Mouse (Mus musculus): Measurements from ENCODE around the gene Acsbg1.
A peak's percentile ranks its signal among the peaks of the same experiment; 100 is the strongest.
"Not testable (repeated sequence)": the region's sequence is repeated elsewhere in the genome, so short reads cannot be mapped to it uniquely, and the experiment has no call there.

Gene Acsbg1

DNA sequence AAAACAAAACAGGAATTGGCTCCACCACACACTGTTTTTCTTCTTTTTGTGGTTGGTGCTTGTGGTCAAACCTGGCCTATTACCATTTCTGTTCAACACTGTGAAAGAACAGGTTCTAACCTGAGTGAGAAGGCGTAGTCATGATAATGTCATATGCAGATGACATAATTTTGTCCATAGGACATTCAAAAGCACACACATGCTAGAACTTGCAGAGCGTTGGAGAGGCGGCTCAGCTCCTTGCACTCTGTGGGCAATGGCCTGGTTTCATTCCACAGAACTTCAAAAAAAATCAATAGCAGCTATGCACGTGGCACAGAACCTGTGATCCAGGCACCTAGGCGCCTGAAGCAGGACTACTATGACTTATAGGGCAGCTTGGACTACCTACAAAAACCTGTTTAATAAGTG lies 48.9 kb downstream of the Acsbg1 start:
- no peak for DNase-seq (ENCODE audit: low spot score)

DNA sequence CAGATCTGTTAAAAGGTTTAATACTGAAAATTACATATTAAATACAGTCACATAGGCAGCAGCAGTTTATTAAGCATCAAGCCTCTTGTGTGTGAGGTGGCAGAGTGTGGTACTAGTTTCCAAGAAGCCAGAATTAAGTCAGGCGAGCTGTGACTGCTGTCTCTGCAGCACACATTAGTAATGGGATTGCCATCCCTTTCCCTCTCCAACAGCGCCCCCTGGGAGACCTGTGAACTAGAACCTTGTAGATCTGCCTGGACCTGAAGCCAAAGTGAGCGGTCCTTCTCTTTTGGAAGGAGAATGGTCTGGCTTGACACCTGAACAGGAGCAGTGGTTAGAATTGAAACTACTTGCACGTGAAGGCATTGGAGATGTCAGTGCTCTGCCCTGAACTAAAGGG lies 56.8 kb downstream of the Acsbg1 start:
- DNase-seq (ENCODE audit: low spot score), result peak; percentile 67

DNA sequence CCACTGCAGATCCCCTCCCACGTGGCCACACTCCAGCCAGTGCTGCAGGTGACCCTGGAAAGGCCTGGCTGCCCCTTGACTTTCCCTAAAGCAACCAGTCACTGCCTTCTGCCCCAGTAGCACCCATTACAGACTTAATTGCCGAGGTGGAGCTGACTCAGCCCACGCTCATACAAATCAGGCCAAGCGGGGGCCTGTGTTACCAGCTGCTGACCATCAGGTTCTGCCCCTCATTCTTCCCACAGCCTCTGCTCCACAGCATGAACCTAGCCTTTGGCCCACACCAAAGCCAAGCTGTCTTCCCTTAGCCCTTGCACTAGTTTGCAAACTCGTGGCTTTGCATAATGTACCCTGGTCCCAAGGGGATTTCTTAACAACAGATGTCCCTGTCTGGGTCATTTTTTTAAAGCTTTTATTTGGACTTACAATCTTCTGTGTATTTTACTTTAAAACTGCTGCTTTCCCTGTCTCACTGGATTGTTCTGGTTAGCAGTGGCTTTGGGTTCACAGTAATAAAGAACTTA lies 57.5 kb downstream of the Acsbg1 start:
- DNase-seq (ENCODE audit: low spot score), result no peak

DNA sequence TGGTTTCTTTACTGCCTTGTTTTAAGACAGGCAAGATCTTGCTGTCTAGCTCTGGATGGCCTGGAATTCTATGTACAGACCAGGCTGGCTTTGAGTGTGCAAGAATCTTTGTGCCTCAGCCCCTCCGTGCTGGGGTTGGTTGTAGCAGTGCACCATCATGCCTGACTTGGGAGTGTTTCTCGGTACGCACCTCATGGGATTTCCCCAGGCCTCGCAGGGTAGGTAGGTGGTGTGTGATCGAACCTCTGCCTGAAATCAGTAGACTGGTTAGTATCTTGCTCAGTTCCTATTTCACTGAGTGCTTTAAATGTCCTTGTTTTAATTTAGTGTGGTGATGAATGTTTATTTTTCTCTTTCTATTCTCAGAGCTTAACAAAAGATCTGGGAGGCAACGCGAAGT lies 58.8 kb downstream of the Acsbg1 start:
- DNase-seq (ENCODE audit: low spot score), result no peak

DNA sequence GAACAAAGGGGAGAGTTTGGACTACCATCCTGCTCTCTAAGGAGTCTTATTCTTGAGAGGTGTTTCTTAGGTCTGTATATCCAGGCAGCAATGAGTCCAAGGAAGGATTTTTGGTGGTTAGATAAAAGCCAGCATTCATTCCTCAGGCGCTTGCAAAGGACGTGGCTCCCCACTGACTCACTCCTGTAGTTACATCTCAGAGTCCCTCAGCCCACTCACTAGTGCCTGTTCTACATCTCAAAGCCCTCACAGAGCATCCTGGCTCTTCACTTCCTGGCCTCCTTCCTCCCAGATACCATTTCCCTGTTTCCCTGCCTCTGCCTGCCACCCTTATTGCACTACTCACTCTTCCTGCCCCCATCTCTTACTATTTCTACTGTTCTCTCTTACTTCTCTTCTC lies 59.3 kb downstream of the Acsbg1 start:
- no peak for DNase-seq (ENCODE audit: low spot score)

DNA sequence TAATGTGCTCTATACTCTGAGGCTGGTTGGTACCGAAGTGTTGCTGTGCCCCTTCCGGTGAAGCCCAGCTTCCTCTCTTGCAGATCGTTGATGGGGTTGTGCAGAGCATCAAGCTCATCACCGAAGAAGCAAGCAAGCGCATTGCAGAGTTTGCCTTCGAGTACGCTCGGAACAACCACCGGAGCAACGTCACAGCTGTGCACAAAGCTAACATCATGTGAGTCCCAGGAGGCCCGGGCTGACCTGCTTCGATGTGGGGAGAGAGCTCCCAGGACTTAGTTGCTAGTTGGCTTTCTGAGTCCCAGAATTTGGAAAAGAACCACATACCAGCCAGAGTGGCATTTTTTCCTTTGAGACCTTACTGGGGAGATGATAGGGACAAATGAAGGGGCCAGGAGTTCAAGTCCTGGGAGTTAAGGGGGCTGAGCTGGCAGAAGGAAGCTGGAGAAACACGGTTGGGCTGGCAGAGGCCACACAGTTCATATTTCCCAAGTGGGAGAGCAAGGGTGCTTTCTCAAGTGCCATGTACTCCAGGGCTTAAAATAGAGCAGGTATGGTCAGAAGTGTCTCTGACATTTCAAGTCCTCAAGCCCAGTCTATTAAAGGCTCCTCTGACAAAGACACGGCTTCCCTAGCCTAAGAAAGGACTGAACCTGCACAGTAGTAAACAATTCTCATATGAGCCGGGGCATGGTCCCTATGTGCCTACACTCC lies 64.8 kb downstream of the Acsbg1 start:
- DNase-seq (ENCODE audit: low spot score), result peak; percentile 46

DNA sequence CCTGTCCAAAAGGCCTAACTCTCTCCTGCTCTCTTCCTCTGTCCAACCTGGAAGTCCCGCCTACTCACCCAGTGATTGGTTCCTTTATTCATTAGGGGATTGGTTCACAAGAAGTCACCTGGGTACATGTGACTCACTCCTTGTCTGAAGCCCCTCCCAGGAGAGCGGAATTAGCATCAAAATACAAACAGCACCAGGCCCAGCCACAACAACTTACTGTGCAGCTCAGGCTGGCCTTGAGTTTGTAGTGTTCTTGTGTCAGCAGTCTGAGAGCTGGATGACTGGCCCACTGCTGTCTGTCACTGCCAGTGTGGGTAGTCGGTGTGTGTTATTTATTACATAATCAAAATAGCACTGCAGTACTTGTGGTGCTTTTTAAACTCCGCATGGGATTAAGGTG lies 68.0 kb downstream of the Acsbg1 start:
- DNase-seq (ENCODE audit: low spot score), result not testable (repeated sequence)

DNA sequence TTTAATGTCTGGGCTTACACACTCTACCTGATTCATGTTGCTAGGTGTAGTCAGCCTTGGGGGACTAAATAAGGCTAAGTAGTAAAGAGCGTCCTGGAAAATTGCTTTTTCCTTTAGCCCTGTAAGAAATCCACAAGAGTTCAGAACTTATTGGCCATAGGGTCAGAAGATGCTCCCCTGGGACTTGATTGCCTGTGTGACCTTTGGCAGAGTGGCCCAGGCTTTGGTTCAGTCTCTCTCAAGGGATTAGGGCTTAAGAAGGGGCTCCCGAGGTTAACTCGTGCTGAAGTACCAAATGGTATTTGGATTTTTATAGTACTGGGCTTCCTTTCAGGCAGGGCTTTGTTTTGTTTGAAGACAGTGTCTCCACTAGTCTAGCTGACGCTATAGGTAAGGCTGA lies 73.8 kb downstream of the Acsbg1 start:
- no peak for DNase-seq (ENCODE audit: low spot score)

DNA sequence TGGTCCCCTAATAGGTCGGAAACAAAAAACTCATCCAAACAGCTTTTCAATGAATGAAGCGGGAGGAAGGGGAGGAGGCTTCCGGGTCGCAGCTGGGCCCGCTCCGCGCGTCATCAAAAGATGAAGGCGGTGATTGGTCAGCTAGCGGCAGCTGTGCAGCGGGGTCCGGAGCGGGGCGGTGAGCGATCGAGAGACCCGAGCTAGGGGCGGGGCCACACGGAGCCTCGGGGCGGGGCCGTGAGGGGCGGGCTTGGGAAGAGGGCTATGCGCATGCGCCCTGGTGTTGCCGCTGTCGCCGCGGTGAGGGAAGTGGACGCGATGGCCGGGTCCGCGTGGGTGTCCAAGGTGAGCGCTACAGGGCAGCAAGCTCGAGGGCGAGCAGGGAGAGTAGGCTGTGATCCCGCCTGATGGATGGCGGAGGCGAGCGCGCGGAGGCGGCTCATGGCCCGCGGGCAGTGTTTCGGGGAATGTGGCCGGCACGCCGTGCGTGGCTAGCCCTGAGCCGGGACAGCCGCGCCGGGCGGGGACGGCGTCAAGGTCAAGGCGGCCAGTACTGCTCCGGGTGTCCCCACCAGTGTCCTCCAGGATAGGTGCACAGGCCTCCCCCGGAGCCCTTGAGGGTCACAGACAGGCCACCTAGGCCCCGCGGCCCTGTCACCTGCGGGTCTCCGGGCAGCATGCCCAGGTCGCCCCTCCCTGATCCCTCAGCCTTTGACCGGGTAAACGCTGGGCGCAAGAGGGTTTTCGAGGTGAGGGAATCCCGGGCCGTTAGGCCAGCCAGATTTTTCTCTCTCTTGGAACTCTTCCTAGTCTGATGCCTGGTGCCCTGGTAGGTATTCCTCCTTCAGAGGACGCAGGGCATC lies 75.2 kb downstream of the Acsbg1 start, which contains the start of gene Idh3a:
Idh3a (plus strand) TSS at position 136 of the 863 bp plus-strand sequence.
- DNase-seq (ENCODE audit: low spot score), result peak; percentile 98

DNA sequence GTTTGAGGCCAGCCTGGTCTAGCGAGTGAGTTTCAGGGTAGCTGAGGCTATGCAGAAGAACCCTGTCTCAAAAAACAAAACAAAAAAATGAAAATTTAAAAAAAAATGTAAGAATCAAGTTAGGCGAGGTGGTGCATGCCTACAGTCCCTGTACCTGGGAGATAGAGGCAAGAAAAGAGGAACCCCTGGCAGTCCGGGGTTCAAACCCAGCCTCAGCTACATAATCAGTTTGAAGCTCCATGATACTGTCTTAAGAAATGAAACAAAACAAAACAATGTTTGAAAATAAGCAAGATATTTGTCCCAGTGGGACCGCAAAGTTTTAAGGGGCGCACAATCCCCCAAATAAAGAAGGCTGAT lies 75.9 kb downstream of the Acsbg1 start:
- no peak for DNase-seq (ENCODE audit: low spot score)

DNA sequence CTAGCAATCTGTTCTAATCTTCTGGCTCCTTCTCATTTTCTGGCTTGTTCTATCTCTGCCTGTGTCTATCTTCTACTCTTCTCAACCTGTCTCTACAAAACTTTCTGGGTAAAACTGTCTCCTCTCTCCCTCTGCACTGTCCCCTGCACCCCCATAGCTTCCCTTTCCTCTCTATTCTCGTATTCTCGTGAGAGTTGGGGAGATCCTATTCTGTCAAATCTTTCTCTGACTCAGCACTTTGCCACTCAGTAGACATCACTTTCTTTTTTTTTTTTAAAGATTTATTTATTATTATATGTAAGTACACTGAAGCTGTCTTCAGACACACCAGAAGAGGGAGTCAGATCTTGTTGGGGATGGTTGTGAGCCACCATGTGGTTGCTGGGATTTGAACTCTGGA lies 77.5 kb downstream of the Acsbg1 start:
- not testable (repeated sequence) for DNase-seq (ENCODE audit: low spot score)

DNA sequence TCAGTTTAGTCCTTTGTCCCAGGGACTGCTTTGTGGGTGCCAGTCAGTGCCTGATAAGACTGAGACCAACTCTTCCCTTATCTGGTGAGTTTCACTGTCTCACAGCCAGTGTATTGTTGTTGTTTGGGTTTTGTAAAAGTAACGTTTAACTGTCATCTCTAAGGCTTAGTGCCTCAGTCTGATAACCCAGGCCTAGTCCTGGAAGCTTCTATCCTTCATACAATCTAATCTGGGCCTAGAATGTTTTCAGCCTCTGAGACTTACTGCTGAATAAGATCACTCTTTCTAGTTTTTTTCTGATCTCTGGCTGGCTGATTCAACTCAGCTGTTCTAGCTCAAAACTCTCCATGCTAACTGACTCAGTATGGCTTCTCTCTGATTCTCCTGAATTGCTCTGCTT lies 78.0 kb downstream of the Acsbg1 start:
- DNase-seq (ENCODE audit: low spot score), result no peak

DNA sequence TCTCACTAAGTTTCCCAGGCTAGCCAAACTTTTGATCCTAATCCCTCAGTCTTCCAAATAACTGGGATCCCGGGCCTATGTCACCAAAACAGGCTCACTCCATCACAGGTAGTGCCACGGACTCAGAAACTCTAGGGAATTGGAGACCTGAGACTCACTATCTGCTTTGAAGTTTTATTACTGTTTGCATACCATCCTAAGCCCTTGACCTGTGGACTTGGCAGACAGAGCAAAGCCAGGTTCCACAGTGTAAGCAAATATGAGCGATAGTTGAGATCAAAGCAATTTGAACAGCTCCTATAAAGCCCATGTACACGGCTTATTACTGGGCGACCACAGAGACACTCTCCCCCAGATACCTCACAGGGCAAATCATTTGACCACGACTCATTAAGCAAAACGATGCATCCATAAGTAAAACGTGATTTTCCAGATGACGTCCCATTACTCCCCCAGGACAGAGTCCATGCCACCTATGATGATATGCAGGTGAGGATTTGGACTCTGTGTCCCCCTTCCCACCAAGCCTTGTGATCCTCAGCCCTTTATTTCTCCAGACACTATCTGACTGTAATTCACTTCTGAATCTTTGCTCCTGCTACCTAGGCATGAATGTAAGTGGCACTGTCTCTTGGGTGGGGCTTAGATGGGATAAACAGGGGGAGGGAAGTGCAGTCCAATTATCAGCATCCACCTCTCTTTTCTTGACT lies 90.4 kb downstream of the Acsbg1 start:
- DNase-seq (ENCODE audit: low spot score), result peak; percentile 12

DNA sequence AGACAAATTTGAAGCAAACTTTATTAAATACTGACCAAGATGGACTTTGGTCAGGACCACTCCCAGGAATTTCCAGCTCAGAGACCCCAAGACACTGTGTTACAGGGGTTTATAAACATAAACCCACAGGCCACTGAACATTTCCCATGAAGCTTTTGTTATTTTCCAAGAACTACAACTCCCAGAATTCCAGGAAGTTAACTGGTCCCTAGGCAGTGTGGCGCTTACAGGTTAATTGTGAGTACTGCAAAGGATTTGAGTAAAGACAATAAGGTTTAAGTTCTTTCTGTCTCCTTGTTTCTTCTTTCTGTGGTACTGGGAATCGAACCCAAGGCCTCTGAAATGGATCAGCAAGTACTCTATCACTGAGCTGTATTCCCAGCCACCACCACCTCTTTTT lies 92.9 kb downstream of the Acsbg1 start:
- no peak for DNase-seq (ENCODE audit: low spot score)

DNA sequence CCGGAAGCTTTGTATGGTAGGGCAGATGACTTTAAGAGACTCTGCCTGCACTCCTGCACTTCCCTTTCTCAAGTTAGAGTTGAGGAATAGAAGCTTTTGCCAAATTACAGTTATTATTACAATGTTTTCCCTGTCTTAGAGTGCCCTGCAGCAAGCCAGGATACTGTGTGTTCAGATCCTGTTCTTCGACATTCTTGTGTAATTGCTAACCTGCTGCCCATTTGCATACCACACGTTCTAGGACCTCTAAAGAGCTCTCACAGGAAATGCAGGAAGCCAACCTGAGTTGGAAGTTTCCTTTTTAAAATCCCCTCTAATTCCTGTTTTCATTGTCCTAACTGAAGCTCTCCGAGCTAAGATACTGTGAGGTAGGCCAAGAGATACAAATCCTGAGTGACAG lies 94.7 kb downstream of the Acsbg1 start:
- peak; percentile 74 for DNase-seq (ENCODE audit: low spot score)

DNA sequence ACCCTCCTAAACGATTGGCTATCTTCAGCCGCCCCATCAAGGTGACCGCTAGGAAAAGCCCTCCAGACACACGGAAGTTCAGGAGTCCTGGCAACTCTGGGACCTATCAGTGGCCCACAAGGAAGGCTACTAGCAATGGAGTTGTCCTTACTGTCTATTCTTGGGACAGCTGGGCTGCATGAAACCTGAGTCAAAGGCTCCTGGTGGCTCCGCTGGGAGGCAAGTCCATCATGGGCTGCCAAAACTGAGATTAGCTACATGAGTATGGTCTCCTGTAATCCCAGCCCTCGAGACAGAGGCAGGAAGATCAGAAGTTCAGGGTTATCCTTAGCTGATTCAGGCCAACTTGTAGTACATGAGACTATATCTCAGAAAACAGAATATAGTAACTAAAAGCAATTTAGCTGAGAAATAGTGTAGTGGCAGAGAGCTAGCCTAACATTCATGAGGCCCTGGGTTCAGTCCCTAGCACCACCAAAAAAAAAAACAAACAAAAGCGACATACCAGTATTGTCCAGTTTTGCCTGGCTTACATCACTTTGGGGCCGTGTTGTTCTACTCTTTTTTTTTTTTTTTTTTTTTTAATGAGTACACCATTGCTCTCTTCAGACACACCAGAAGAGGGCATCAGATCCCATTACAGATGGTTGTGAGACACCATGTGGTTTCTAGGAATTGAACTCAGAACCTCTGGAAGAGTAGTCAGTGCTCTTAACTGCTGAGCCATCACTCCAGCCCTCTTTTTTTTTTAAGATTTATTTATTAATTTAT lies 100.7 kb downstream of the Acsbg1 start:
- DNase-seq (ENCODE audit: low spot score), result no peak

DNA sequence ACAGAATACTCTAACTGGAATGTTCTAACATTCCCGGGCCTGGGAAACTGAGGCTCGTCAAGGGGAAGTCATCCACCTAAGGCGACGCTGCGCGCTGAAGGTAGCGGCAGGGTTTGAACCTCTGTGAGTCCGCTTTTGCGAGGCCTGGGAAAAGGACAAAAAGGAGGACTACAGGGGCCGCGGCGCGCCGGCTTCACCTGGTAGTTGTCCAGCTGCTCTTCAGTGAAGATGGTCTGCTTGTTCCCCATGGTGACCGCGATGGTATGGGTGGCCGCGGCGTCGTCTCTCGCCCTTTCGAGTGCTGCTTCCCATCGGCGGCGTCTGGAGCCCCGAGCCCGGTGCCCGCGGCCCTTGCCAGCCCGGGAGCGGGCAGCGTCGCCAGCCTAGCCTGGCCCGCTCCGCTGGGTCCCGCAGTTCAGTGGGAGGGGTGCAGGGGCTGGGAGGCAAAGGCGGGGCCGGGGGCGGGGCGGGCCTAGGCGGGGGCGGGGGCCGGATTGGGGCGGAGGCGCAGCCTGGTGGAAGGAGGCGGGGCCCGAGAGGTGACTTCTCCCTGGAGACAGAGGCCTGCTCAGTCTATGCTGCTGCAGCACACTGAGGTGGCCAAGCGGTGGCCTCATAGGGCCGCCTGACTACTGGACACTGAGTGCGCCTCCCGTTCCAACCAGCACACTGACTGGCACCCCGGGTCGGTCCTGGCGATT lies 101.7 kb downstream of the Acsbg1 start, which contains the start of gene Cib2:
Cib2 (minus strand) TSS at position 448 of the 701 bp plus-strand sequence.
- peak; percentile 88 for DNase-seq (ENCODE audit: low spot score)

DNA sequence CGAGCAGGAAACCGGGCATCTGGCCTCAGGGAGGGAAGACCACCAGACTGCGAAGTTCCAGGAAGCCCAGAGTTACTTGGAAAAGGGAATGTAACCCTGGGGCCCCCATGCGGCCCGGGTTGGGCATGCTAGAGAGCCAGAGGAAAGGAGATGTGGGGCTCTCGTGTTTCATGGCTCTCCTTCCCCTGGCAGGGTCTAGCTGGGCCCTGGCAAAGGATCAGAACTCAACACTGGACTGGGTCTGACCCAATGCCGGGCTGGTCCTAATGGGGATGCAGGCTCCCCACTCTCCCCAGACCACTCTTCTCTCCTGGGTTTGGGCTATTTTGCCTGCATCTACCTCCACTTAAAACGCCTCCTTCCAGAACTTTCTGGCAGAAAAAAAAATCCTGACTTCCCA lies 102.9 kb downstream of the Acsbg1 start:
- no peak for DNase-seq (ENCODE audit: low spot score)

DNA sequence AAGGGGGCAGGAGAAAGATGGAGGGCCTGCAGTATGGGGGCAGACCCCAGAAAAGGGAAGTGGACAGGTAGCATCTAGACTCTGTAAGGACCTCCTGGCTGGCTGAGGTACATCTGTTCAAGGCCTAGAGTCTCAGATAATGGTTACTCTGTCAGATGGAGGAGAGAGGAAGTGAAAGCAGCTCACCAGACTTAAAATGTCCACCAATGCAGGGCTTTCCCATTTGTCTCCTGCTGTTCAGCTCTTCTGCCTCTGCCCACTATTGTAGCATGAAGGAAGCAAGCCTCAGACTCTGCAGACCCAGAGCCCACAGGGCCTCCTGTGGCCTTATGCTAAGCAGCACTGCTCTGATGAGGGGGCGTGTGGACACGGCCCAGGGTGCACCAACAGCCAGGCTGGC lies 106.6 kb downstream of the Acsbg1 start:
- no peak for DNase-seq (ENCODE audit: low spot score)
